Mouse (Mus musculus) kidney, adult 2 months (tissue): Measurements from ENCODE around the gene Map2k6.

ENCODE experiments used
- CTCF ChIP-seq: fragments of 200-500 bp; conservative IDR thresholded peaks from 2 replicates; pipeline ENCODE4 v1.5.1; 2011; ENCODE audit warnings: low read depth, mild to moderate bottlenecking, control low read depth, low read length, moderate library complexity, mixed read lengths; ENCODE audit not compliant: insufficient read depth, insufficient read length
- POLR2A ChIP-seq: fragments of 200-500 bp; IDR thresholded peaks from one replicate; pipeline ENCODE4 v1.6.1; 2011; ENCODE audit warnings: low read depth, low read length, control low read depth

DNA sequence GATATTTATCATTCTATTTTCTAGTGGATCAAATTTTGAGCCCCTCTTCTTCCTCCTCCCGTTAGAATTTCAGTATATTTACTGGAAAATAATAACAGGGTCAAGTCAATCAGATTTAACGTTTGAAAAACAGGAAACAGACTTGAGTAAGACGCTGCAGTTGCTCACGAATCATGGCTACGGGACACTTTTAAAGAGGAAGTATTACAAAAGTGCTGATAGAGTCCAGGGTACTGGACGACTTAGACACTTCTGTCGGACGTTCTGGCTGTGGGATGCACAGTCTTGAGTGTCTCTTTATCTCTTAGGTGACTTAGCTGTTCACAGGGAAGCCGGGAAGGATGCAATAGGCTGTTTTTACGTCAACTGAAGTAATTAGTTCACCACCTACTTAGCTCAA is 139.3 kb downstream of the Map2k6 start:
- TF ChIP-seq CTCF (no peak), POLR2A (no peak)
